Mouse (Mus musculus) megakaryocyte, embryonic 14.5 days (primary cell): ENCODE data around the gene Sema6b.

Experiments used
- FLI1 ChIP-seq: IDR thresholded peaks from 2 replicates; pipeline ENCODE4 v1.6.1; 2012; ENCODE audit warnings: low read length, inconsistent platforms, mixed read lengths
- GATA1 ChIP-seq: IDR thresholded peaks from 3 replicates; pipeline ENCODE4 v1.6.1; 2012; ENCODE audit warnings: mixed read lengths, low read length, inconsistent platforms, borderline replicate concordance

GRCm38 (mm10) chr17:56139858-56140595, at the start of gene Sema6b:
- TF ChIP-seq FLI1 (no peak), GATA1 (no peak)
